Mouse (Mus musculus): ENCODE measurements around the gene Ift122. TPM values are rescaled to one million over a fixed set of nuclear protein-coding genes. Genes with fewer than 3 reads are reported as not detected.

The Ift122 gene
- polyA plus RNA-seq, 1 experiment from 2014 or later: 29.0 TPM

DNA sequence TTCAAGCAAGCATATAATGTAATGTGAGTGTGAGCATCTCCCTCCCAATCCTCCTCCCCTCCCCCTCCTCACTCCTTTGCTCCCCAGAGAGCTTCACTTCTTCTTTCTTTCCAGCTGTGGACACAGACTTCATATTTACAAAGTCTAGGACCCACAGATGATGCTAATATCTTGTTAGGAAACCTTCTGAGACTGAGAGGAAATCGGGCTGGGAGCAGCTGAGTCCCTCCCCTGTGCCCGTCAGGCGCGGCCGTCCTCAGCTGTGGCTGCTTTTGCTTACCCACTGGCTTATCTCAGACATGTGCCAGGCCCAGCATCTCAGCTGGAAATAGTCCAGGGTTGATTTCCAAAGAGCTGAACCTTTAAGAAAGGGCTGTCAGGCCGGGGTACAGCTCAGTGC lies 93.1 kb downstream of the Ift122 start:
- Histone ChIP-seq H3K9ac (ENCODE audit: low read length) (no peak overlapping the region), H3K36me3 (ENCODE audit: control insufficient read depth, insufficient read depth, low read length) (no peaks in the 10 kb centered on the region), H3K4me3 (ENCODE audit: low read depth, low read length) (no peak overlapping the region), H3K27ac (ENCODE audit: low read depth, low read length) (no peak overlapping the region), H3K4me2 (ENCODE audit: low read depth, low read length, severe bottlenecking) (no peak overlapping the region), H3K9me3 (ENCODE audit: control insufficient read depth, low read length) (no peaks in the 10 kb centered on the region; the same call in 1 of the 2 replicates), H3K4me1 (replicated peaks; ENCODE audit: control insufficient read depth, insufficient read depth, low read length) (no peaks in the 10 kb centered on the region), H3K27me3 (ENCODE audit: control insufficient read depth, insufficient read depth, low read length) (no peaks in the 10 kb centered on the region)
- DNase-seq (ENCODE audit: low spot score) (no peak), ATAC-seq (replicated peaks; ENCODE audit: low FRiP score) (no peak)
- WGBS: 77% methylated on average over 6 of the region's 6 CpGs

DNA sequence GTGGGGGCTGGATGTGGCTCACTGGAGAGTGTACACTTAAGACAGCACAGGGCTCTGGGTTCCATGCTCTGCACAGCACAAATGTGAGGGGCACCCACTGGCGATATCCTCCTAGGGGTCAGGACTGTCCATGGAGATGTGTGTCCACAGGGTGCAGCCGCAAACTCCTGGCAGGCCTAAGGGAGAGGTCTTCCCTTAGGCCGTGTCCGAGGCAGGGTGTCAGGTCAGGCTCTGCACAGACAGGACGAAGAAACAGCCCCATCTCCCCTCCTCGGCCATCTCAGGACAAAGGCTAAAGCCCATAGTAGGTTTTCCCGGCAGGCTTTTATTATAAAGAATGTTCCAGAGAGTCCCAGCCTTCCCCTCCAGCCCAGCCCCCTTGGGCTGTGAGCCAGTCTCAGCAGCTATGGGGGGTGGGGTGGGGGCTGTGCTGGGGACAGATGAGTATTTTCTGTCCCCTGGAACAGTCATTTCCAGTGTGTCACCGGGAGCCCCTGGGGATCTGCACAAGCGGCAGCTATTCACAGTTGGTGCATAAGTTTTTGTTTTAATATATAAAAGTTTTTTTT lies 101.3 kb downstream of the Ift122 start:
- ATAC-seq (replicated peaks; ENCODE audit: low FRiP score) (no peak), DNase-seq (ENCODE audit: low spot score) (no peak)
- H3K27ac ChIP-seq (ENCODE audit: low read depth, low read length): no peak overlapping the region
- H3K9ac ChIP-seq (ENCODE audit: low read length): no peak overlapping the region
- H3K9me3 ChIP-seq (ENCODE audit: control insufficient read depth, low read length): no peaks in the 10 kb centered on the region; the same call in 1 of the 2 replicates
- H3K4me2 ChIP-seq (ENCODE audit: low read depth, low read length, severe bottlenecking): no peak overlapping the region
- no peak overlapping the region for H3K4me3 ChIP-seq (ENCODE audit: low read depth, low read length)
- 82% methylated on average over 9 of the region's 9 CpGs for WGBS
- H3K27me3 ChIP-seq (ENCODE audit: control insufficient read depth, insufficient read depth, low read length): no peaks in the 10 kb centered on the region
- H3K36me3 ChIP-seq (ENCODE audit: control insufficient read depth, insufficient read depth, low read length): no peaks in the 10 kb centered on the region
- H3K4me1 ChIP-seq (replicated peaks; ENCODE audit: control insufficient read depth, insufficient read depth, low read length): 0 out of 2 replicates have a peak, but pooled peaks cover 2% of the 10 kb centered on the region

DNA sequence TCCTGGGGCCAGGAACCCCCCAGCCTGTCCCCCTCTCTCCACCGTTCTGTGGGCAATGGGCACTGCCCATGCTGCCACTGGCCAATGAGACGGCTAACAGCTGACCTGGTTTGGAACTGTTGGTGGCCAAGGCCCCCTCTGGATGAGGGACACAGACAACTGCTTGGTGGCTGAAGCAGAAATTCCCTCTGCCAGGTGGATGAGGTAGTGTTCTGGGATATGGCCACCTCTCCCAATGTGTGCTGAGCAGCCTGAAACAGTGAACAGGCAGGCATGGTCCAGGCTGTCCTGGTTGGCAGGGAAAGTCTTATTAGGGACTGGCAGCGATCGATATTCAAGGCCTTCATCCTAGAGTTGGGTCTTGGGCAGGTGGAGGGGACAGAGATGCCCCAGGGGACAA lies 101.9 kb downstream of the Ift122 start:
- DNase-seq (ENCODE audit: low spot score): no peak
- Histone ChIP-seq H3K27ac (ENCODE audit: low read depth, low read length) (no peak overlapping the region), H3K27me3 (ENCODE audit: control insufficient read depth, insufficient read depth, low read length) (no peaks in the 10 kb centered on the region), H3K4me3 (ENCODE audit: low read depth, low read length) (no peak overlapping the region), H3K4me2 (ENCODE audit: low read depth, low read length, severe bottlenecking) (no peak overlapping the region), H3K9ac (ENCODE audit: low read length) (no peak overlapping the region), H3K4me1 (replicated peaks; ENCODE audit: control insufficient read depth, insufficient read depth, low read length) (0 out of 2 replicates have a peak, but pooled peaks cover 2% of the 10 kb centered on the region), H3K9me3 (ENCODE audit: control insufficient read depth, low read length) (no peaks in the 10 kb centered on the region; the same call in 1 of the 2 replicates), H3K36me3 (ENCODE audit: control insufficient read depth, insufficient read depth, low read length) (no peaks in the 10 kb centered on the region)
- 95% methylated on average over 4 of the region's 4 CpGs for WGBS
- ATAC-seq (replicated peaks; ENCODE audit: low FRiP score): no peak

DNA sequence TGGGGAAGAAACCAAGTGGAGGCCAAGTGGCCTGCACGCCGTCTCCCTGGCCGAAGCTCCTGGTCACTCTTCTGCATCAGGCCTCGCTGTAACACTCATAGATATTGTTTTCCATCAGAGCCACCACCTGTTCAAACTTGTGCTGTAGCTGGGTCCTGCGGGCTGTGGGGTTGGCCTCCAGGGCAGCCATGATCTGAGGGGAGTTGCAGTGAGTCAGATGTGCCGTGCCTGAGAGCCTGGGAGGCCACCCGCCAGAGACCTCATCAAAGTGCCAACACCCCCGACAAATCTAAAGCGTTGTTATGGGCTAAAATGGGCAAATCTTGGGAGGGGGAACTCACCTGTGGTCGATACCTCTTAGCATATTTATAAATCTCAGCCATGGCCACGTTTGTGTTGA lies 102.4 kb downstream of the Ift122 start:
- H3K27ac ChIP-seq (ENCODE audit: low read depth, low read length): no peak overlapping the region

DNA sequence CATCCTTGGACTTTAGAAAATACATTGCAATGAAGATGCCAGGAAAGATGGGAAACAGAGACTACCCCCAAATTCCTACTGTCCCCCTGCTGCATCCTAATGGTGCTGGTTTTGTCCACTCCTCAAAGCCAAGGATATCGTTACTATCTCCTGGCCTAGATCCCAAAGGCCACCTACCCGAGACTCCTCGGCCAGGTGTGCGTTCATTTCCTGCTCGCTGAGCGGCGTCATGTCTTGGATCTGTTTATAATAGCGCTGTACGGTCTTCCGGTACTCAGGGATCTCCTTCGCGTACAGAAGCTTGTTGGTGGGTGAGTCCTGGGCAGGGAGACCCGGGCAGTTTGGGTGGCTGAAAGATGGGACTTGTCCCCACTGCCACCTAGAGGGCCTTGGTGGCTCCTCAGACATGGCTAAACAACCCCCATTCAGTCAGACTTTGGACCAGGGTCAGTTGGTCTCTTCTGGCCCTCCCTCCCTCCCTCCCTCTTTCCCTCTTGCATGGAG lies 103.2 kb downstream of the Ift122 start:
- Histone ChIP-seq H3K9me3 (ENCODE audit: control insufficient read depth, low read length) (no peaks in the 10 kb centered on the region; the same call in 1 of the 2 replicates), H3K4me2 (ENCODE audit: low read depth, low read length, severe bottlenecking) (no peak overlapping the region), H3K27ac (ENCODE audit: low read depth, low read length) (no peak overlapping the region), H3K36me3 (ENCODE audit: control insufficient read depth, insufficient read depth, low read length) (no peaks in the 10 kb centered on the region), H3K9ac (ENCODE audit: low read length) (no peak overlapping the region), H3K4me3 (ENCODE audit: low read depth, low read length) (no peak overlapping the region), H3K4me1 (replicated peaks; ENCODE audit: control insufficient read depth, insufficient read depth, low read length) (0 out of 2 replicates have a peak, but pooled peaks cover 2% of the 10 kb centered on the region), H3K27me3 (ENCODE audit: control insufficient read depth, insufficient read depth, low read length) (no peaks in the 10 kb centered on the region)
- ATAC-seq (replicated peaks; ENCODE audit: low FRiP score): no peak
- WGBS: 88% methylated on average over 13 of the region's 13 CpGs
- no peak for DNase-seq (ENCODE audit: low spot score)

More for the DNA sequence above, 102.4 kb downstream of the Ift122 start:
- 84% methylated on average over 11 of the region's 11 CpGs for WGBS
- Histone ChIP-seq H3K36me3 (ENCODE audit: control insufficient read depth, insufficient read depth, low read length) (no peaks in the 10 kb centered on the region), H3K9ac (ENCODE audit: low read length) (no peak overlapping the region), H3K4me2 (ENCODE audit: low read depth, low read length, severe bottlenecking) (no peak overlapping the region), H3K4me3 (ENCODE audit: low read depth, low read length) (no peak overlapping the region), H3K4me1 (replicated peaks; ENCODE audit: control insufficient read depth, insufficient read depth, low read length) (0 out of 2 replicates have a peak, but pooled peaks cover 2% of the 10 kb centered on the region), H3K27me3 (ENCODE audit: control insufficient read depth, insufficient read depth, low read length) (no peaks in the 10 kb centered on the region), H3K9me3 (ENCODE audit: control insufficient read depth, low read length) (no peaks in the 10 kb centered on the region; the same call in 1 of the 2 replicates)
- ATAC-seq (replicated peaks; ENCODE audit: low FRiP score) (no peak), DNase-seq (ENCODE audit: low spot score) (no peak)

DNA sequence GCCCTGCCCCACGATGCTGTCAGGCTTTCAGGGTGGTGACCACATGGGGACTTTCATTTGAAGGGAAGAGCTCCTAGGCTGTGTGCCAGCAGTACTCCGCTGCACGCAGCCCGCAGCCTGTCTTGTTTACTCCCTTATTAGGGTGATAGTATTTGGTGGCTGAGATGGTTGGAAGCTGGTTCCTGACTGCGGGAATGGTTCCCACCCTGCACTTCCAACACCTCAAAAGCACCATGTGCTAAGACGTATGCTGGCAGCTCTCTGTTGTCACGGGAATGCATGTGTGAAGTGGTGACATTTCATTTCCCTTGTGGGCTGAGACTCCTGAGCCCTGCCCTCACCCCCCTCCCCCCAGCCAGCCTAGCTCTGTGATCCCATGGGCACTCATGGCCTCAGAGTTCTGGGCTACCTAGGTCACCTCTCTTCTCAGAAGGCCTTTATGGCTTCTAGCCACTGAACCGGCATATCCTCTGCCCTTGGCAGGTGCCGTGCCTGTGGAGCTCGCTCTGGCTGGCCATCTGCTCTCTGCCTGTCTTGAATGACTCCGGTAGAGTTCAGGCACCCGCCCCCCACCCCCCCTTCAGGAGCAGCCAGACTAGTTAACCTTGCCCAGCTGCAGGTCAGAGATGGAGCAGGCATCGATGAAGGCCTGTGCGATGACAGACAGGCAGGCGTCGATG lies 103.8 kb downstream of the Ift122 start:
- Histone ChIP-seq H3K4me1 (replicated peaks; ENCODE audit: control insufficient read depth, insufficient read depth, low read length) (0 out of 2 replicates have a peak, but pooled peaks cover 2% of the 10 kb centered on the region), H3K4me3 (ENCODE audit: low read depth, low read length) (no peak overlapping the region), H3K4me2 (ENCODE audit: low read depth, low read length, severe bottlenecking) (no peak overlapping the region), H3K9ac (ENCODE audit: low read length) (no peak overlapping the region), H3K9me3 (ENCODE audit: control insufficient read depth, low read length) (no peaks in the 10 kb centered on the region), H3K27ac (ENCODE audit: low read depth, low read length) (no peak overlapping the region), H3K36me3 (ENCODE audit: control insufficient read depth, insufficient read depth, low read length) (no peaks in the 10 kb centered on the region), H3K27me3 (ENCODE audit: control insufficient read depth, insufficient read depth, low read length) (no peaks in the 10 kb centered on the region)
- WGBS: 63% methylated on average over 16 of the region's 16 CpGs
- no peak for ATAC-seq (replicated peaks; ENCODE audit: low FRiP score)
- no peak for DNase-seq (ENCODE audit: low spot score)

DNA sequence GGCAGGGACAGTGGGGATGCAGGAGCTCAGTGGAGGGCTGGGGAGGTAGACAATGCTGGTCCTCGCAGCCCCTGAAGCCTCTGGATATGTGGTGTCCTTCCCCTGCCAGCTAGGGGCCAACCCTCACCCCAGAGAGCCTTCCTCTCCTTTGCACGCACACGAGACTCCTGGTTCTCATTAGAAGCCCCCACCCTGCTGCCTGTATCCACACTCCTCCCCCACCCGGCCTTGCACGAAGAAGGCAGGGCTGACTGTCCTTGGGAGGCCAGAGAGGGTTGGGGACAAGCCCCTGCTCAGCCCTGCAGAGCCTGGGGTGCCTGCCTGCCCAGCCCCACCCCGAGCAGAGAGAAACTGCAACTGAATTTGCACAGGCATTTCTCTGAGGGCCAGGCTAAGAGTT lies 104.4 kb downstream of the Ift122 start:
- Histone ChIP-seq H3K4me3 (ENCODE audit: low read depth, low read length) (no peak overlapping the region), H3K9ac (ENCODE audit: low read length) (no peak overlapping the region), H3K4me1 (replicated peaks; ENCODE audit: control insufficient read depth, insufficient read depth, low read length) (0 out of 2 replicates have a peak, but pooled peaks cover 4% of the 10 kb centered on the region), H3K4me2 (ENCODE audit: low read depth, low read length, severe bottlenecking) (no peak overlapping the region), H3K9me3 (ENCODE audit: control insufficient read depth, low read length) (no peaks in the 10 kb centered on the region), H3K27ac (ENCODE audit: low read depth, low read length) (no peak overlapping the region), H3K36me3 (ENCODE audit: control insufficient read depth, insufficient read depth, low read length) (no peaks in the 10 kb centered on the region), H3K27me3 (ENCODE audit: control insufficient read depth, insufficient read depth, low read length) (no peaks in the 10 kb centered on the region)
- DNase-seq (ENCODE audit: low spot score) (no peak), ATAC-seq (replicated peaks; ENCODE audit: low FRiP score) (no peak)
- WGBS: 46% methylated on average over 6 of the region's 6 CpGs

DNA sequence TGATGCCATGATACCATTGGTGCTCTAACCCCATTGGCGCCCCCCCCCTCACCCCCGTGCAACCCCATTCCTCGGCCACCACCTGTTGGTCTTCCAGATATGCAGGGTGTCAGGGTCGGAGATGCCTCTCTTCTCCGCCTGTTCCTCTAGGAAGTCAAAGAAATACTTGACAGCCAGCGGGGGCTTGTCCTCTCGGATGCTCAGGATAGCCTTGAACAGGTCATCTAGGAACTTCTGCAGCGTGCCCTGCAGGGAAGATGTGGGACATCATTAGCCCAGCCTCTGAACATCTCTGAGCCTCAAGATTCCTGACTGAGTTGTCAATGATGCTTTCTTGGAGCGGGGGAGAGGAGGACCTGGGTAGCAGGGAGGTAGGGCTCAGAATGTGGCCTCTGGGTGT lies 105.2 kb downstream of the Ift122 start:
- H3K27ac ChIP-seq (ENCODE audit: low read depth, low read length): no peak overlapping the region
- ATAC-seq (replicated peaks; ENCODE audit: low FRiP score): no peak
- no peak overlapping the region for H3K9ac ChIP-seq (ENCODE audit: low read length)
- no peaks in the 10 kb centered on the region for H3K9me3 ChIP-seq (ENCODE audit: control insufficient read depth, low read length)
- DNase-seq (ENCODE audit: low spot score): no peak
- 88% methylated on average over 9 of the region's 9 CpGs for WGBS
- H3K4me2 ChIP-seq (ENCODE audit: low read depth, low read length, severe bottlenecking): no peak overlapping the region
- no peak overlapping the region for H3K4me3 ChIP-seq (ENCODE audit: low read depth, low read length)
- H3K27me3 ChIP-seq (ENCODE audit: control insufficient read depth, insufficient read depth, low read length): no peaks in the 10 kb centered on the region
- H3K4me1 ChIP-seq (replicated peaks; ENCODE audit: control insufficient read depth, insufficient read depth, low read length): 0 out of 2 replicates have a peak, but pooled peaks cover 4% of the 10 kb centered on the region
- no peaks in the 10 kb centered on the region for H3K36me3 ChIP-seq (ENCODE audit: control insufficient read depth, insufficient read depth, low read length)

Data from forebrain, embryonic 11.5 days (tissue).